Mouse (Mus musculus): Measurements from ENCODE around the gene Scube1.

DNA sequence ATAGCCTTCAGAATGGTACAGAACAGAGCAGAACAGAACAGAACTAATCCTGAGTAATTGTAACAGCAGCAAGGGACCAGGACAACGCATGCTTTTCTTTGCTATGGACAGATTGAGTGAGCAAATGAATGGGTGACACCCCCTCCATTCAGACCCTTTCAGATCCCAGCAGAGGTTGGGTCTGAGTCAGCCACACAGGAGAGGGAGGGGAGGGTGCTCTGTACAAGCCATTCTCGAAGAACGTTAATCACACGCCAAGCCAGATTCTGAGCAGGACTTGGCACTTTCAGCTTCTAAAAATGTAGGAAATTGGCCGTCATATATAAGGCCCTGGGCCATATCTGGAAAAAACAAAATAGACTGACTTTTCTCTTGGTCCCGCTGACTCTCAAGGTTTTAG, 57.3 kb downstream of the Scube1 start:
- TF ChIP-seq POLR2A (IDR thresholded peaks at IDR 0.05; ENCODE audit: low read depth, low read length) (no peak), CTCF (conservative IDR thresholded peaks at IDR 0.05; ENCODE audit: insufficient read depth, insufficient read length, low read depth, low read length) (no peak)

All from kidney, adult 2 months (tissue).